Mouse (Mus musculus): ENCODE data around the gene Bcap31.

DNA sequence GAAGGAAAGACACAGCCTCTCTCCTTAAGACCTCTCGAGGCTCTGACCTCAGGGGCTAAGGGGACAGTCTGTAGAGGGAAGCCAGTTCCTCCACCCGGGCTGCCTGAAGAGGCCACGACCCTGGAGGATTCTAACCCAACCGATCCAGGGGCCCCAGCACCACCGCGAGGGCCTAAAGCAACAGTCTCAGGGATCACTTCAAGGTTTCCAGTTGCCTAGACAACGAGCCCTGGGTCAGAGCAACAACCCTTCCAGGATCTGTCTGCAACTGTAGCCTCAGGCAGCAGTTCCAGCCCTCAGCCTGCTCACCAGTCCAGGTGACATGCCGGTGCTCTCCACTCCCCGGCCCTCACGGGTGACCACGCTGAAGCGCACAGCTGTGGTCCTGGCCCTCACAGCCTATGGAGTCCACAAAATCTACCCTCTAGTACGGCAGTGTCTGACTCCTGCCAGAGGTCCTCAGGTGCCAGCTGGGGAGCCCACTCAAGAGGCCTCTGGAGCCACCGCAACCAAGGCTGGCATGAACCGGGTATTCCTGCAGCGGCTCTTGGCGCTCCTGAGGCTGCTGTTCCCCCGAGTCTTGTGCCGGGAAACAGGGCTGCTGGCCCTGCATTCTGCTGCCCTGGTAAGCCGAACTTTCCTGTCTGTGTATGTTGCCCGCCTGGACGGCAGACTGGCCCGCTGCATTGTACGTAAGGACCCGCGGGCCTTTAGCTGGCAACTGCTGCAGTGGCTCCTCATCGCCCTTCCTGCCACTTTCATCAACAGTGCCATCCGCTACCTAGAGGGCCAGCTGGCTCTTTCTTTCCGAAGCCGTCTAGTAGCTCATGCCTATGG is 952 bp upstream of the Bcap31 start:
- TF ChIP-seq GATA1 (IDR thresholded peaks at IDR 0.05; ENCODE audit: low read length) (no peak), TAL1 (IDR thresholded peaks at IDR 0.05; ENCODE audit: low read length) (no peak)

Data from erythroblast, embryonic 14.5 days (primary cell).